Mouse (Mus musculus) neutrophil, adult 5-6 weeks (primary cell): ENCODE data around the gene Rif1. TPM values are rescaled to one million over a fixed set of nuclear protein-coding genes. Genes with fewer than 3 reads are reported as not detected.

ENCODE experiments used
- ATAC-seq: fragments of 151-379, 151-347 bp; 2 replicates; pipeline ENCODE4 v1.8.0; 2017; ENCODE audit warnings: mild to moderate bottlenecking, moderate TSS enrichment; ENCODE audit not compliant: insufficient number of reproducible peaks, poor library complexity, low FRiP score, severe bottlenecking; ENCODE audit errors: extremely low read depth
- total RNA-seq: library from RNA; stranded (forward); fragments of 200-1000 nt; gene quantifications from 2 replicates; pipeline ENCODE4 v1.2.3, GENCODE M21; 2017

Rif1 gene
- 63.0 and 64.5 TPM in 2 replicates for total RNA-seq

GRCm38 (mm10) chr2:52072491-52073140 is at the start of gene Rif1:
Gene Rif1 (plus strand): TSS chr2:52072832.
- peak; percentile 69 for ATAC-seq

GRCm38 (mm10) chr2:52027061-52027460 is 45.6 kb upstream of the Rif1 start:
- no peak for ATAC-seq

- ATAC-seq: no peak
Measured at GRCm38 (mm10) chr2:52029426-52029825, 43.2 kb upstream of the Rif1 start.

- no peak for ATAC-seq
Measured at GRCm38 (mm10) chr2:52031491-52031890, 41.1 kb upstream of the Rif1 start.

GRCm38 (mm10) chr2:52034601-52035000 is 38.0 kb upstream of the Rif1 start:
- no peak for ATAC-seq

- ATAC-seq: no peak
Measured at GRCm38 (mm10) chr2:52035144-52035543, 37.5 kb upstream of the Rif1 start.

- no peak for ATAC-seq
Measured at GRCm38 (mm10) chr2:52036929-52037595, 35.6 kb upstream of the Rif1 start.

- ATAC-seq: peak; percentile 88
Measured at GRCm38 (mm10) chr2:52037882-52038281, 34.8 kb upstream of the Rif1 start, which contains the start of gene Tnfaip6. Gene Tnfaip6 (plus strand): TSS chr2:52038009.

GRCm38 (mm10) chr2:52038558-52038957 is 34.1 kb upstream of the Rif1 start:
- ATAC-seq: no peak

- ATAC-seq: no peak
Measured at GRCm38 (mm10) chr2:52039083-52039801, 33.4 kb upstream of the Rif1 start.

GRCm38 (mm10) chr2:52042132-52042531 is 30.5 kb upstream of the Rif1 start:
- no peak for ATAC-seq

- ATAC-seq: no peak
Measured at GRCm38 (mm10) chr2:52042714-52043113, 29.9 kb upstream of the Rif1 start.

- no peak for ATAC-seq
Measured at GRCm38 (mm10) chr2:52043485-52043884, 29.1 kb upstream of the Rif1 start.

GRCm38 (mm10) chr2:52046032-52046431 is 26.6 kb upstream of the Rif1 start:
- no peak for ATAC-seq

- ATAC-seq: no peak
Measured at GRCm38 (mm10) chr2:52050823-52051222, 21.8 kb upstream of the Rif1 start.

- no peak for ATAC-seq
Measured at GRCm38 (mm10) chr2:52052335-52052734, 20.3 kb upstream of the Rif1 start.

GRCm38 (mm10) chr2:52053502-52053901 is 19.1 kb upstream of the Rif1 start:
- no peak for ATAC-seq

- no peak for ATAC-seq
Measured at GRCm38 (mm10) chr2:52055616-52056015, 17.0 kb upstream of the Rif1 start.

GRCm38 (mm10) chr2:52057099-52057498 is 15.5 kb upstream of the Rif1 start:
- ATAC-seq: no peak

- ATAC-seq: no peak
Measured at GRCm38 (mm10) chr2:52057681-52058080, 15.0 kb upstream of the Rif1 start.
